Mouse (Mus musculus): ENCODE results near the gene Poldip3.

The Poldip3 gene

DNA sequence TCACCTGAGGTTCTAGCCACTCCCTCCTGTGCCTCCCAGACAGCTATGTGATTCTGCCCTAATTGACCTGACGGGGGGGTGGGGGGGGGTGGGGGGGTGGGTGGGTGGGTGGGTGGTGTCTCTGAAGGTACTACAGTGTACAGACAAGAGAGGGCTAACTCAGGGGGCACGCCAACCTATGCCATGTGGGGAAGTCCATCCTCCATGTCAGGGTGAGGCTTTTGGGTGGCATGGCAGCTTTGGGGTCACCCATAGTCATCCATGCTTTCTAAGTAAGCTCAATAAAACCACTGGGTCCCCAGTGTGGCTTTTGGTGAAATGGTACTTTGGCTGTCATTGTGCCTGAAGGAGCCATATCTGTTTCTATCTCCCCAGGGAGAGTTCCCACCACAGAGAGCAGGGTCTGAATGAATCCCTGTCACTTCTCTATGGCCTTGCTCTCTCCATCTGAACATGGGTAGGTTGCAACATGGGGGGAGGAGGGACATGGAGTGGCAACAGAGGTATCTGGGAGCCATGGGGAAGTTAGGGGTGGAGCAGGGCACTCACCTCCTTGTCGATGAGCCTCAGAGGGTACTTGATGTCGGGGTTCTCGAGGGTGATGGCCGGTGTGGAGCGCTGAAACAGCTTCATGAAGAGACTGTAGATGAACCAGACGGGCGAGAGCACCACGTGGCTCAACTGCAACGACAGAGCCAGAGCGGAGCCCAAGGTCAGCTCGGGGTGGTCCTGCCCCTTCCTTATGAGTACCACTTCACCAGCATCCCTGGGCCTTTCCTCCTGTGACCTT lies 16.5 kb upstream of the Poldip3 start:
- in situ Hi-C loops (cut with MboI, MseI): no loop called here

- in situ Hi-C loops (cut with MboI, MseI): no loop called here
Observed at GRCm38 (mm10) chr15:83164971-83165471, 15.8 kb upstream of the Poldip3 start.

GRCm38 (mm10) chr15:83162818-83163485 lies 13.8 kb upstream of the Poldip3 start:
- in situ Hi-C loops (cut with MboI, MseI): no loop called here

GRCm38 (mm10) chr15:83162001-83162400 lies 12.8 kb upstream of the Poldip3 start:
- in situ Hi-C loops (cut with MboI, MseI): no loop called here

GRCm38 (mm10) chr15:83161062-83161748 lies 12.0 kb upstream of the Poldip3 start:
- in situ Hi-C loops (cut with MboI, MseI): no loop called here

DNA sequence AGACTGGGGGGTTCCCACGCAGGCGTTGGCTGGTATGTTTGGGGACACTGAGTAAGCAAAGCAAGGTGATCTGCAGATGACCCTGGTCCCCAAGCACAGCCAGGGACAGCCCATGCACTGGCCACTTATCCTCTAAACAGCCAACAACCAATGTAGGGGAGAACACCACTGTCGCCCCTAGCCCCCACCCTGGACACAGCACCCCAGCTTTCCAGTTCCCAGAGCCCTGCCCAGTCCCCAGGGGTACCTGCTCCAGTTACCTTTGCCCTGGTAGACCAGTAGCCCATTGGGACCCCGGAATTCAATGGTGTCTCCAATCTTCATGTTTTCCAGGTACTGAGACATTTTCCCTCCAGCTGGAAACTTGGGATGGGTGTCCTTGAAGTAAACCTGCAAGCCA lies 11.4 kb upstream of the Poldip3 start:
- in situ Hi-C loops (cut with MboI, MseI): no loop called here

- in situ Hi-C loops (cut with MboI, MseI): loop anchor here (10.0 kb wide), 1 partner anchor 305 kb away; the partner anchor contains the start of gene Pacsin2
Observed at GRCm38 (mm10) chr15:83159823-83160222, 10.6 kb upstream of the Poldip3 start.

DNA sequence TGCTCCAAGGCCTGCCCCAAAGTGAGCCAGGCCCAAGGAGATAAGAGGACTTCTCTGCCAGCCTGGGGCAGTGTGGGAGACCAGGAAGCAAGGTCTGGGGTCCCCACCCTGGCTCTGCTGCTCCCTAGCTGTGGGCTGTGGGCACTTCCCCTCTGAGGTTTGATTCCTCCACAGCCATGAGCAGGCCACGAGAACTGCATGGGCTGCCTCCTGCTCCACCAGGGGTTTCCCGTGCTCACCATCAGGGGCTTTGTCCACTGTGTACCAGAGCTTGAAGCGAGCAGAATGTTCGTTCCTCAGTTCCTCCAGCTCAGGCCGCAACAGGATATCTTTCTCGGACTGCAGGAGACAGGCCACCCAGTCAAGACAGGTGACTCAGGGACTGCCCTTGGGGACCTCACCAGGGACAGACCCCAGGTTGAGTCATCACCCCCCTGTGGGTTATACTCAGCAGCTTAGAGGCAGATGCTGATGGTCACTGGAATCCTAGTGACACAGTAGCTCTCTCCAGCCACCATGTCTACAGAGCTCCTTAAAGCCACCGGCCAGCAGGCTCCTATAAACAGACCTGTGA lies 9.5 kb upstream of the Poldip3 start:
- in situ Hi-C loops (cut with MboI, MseI): loop anchor here (10.0 kb wide), 1 partner anchor 306 kb away; the partner anchor contains the start of gene Pacsin2

- in situ Hi-C loops (cut with MboI, MseI): loop anchor here (10.0 kb wide), 1 partner anchor 307 kb away; the partner anchor contains the start of gene Pacsin2
Observed at GRCm38 (mm10) chr15:83157667-83158064, 8.5 kb upstream of the Poldip3 start.

GRCm38 (mm10) chr15:83156929-83157666 lies 7.9 kb upstream of the Poldip3 start:
- in situ Hi-C loops (cut with MboI, MseI): loop anchor here (10.0 kb wide), 1 partner anchor 308 kb away; the partner anchor contains the start of gene Pacsin2

DNA sequence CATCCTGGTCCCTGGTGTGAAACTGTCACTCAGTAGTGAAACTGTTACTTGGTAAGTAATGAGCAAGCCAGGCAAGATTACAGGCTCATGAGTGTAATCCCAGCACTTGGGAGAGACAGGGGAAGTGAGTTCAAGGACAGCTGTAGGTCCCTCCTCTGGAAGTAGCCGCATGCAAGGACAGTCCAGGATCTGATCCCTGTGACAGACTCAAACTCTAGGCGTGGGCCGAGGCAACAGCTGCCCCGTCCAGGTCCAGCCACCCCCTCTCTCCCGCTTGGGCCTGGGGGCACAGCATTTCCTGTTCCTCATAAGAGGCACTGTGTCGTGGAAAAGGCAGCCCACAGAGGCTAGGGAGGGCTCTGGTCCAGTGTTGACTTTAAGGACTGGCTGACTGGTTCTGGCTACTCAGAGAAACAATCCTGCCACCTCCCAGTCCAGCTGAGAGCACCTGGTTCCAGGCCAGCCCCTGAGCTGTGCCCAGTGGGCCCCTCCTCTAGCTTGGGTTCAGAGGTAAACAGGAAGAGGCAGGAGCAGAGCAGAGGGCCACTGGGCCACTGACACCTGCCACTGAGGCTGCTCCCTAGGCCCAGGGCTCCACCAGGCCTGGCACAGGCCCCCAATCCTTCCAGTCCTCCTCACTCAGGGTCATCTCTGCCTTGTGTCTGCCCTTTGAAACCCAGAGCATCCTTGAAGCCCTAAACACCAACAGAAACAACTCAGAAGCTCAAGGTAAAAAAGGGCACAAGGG lies 6.7 kb upstream of the Poldip3 start:
- in situ Hi-C loops (cut with MboI, MseI): loop anchor here (10.0 kb wide), 1 partner anchor 309 kb away; the partner anchor contains the start of gene Pacsin2

- in situ Hi-C loops (cut with MboI, MseI): loop anchor here (10.0 kb wide), 1 partner anchor 310 kb away; the partner anchor contains the start of gene Pacsin2
Observed at GRCm38 (mm10) chr15:83154309-83154708, 5.1 kb upstream of the Poldip3 start.

- in situ Hi-C loops (cut with MboI, MseI): loop anchor here (10.0 kb wide), 1 partner anchor 314 kb away; the partner anchor contains the start of gene Pacsin2
Observed at GRCm38 (mm10) chr15:83150694-83151093, 1.5 kb upstream of the Poldip3 start.

- in situ Hi-C loops (cut with MboI, MseI): loop anchor here (10.0 kb wide), 1 partner anchor 315 kb away; the partner anchor contains the start of gene Pacsin2
Observed at GRCm38 (mm10) chr15:83150073-83150442, 874 bp upstream of the Poldip3 start.

GRCm38 (mm10) chr15:83148801-83149195 lies 386 bp downstream of the Poldip3 start:
- in situ Hi-C loops (cut with MboI, MseI): no loop called here

DNA sequence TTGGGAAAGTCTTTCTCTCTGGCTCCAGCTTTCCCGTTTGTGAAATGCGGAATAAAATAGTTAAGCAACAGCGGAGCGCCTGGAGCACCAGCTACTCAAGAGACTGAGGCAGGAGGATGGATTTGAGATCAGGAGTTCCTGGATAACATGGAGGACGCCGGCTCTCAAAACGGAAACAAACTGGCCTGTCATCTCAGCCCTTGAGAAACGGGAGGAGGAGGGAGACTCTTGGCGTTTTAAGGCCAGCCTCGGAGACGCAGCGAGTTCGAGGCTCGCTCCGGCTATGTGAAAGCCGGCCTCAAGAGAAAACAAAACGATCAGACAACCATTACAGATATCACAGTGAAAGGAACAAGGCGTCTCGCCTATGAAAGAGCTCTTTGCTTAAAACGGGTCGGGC lies 789 bp downstream of the Poldip3 start:
- in situ Hi-C loops (cut with MboI, MseI): no loop called here

GRCm38 (mm10) chr15:83145541-83145940 lies 3.6 kb downstream of the Poldip3 start:
- in situ Hi-C loops (cut with MboI, MseI): no loop called here

DNA sequence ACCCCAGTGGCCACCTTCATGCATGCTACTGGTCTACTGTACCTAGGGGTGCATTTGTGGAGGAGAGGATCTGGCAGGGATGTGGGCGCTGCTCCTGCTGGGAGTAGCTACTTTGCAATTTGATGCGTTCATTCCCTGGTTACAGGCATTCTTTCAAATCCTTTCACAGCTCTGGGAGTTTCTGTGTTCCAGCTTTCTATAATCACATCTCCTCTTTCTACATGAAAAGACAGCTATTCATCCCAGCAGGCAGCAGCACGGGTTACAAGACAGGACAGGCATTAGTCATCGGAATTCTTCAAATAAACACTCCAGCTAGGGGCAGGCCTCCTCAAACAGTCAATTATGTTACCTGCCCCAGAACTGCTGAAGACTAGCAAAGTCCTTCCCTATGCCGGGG lies 6.3 kb downstream of the Poldip3 start:
- in situ Hi-C loops (cut with MboI, MseI): no loop called here

DNA sequence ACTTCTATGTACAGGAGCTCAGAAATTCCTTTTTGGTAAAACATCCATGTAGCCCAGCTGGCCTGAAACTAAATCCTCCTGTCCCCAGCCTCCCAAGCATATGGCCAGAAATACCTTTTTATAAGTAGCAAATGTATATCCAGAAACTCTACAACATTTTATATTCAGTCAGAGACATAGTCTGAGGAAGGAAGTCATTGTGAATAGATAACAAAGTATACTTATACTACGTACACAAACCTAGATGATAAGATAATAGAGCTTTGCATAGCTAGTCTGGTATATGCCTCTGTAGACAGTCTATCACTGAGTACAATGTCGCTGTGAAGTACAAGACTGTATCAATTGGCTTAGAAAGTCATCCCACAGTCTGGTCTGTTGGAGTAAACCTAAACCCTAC lies 13.5 kb downstream of the Poldip3 start:
- in situ Hi-C loops (cut with MboI, MseI): no loop called here

DNA sequence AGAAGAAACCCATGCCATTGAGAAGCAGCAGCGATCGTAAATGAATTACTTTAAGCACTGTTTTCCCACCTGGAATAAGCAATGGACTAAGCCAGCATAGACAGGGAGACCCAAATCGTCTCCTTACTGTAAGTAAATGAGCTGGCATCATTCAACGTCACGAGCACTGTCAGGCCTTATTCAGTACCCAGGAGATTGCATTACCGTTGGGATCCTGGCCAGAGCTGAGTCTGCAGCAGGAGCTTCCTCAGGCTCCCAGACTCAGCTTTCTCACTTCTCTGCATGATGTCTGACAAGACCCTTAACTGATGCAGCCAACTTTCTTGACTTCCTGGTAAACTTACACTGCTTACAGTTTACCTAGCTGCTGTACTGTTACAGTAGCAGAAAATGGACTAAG lies 14.5 kb downstream of the Poldip3 start:
- in situ Hi-C loops (cut with MboI, MseI): no loop called here
